Mouse (Mus musculus): ENCODE data around the gene Ggt7.
"Not testable (repeated sequence)": the region's sequence is repeated elsewhere in the genome, so short reads cannot be mapped to it uniquely, and the experiment has no call there.

The Ggt7 gene

GRCm38 (mm10) chr2:155507721-155508470 lies 10.1 kb downstream of the Ggt7 start:
- DNase-seq (ENCODE audit: low read depth, low spot score), result no peak

GRCm38 (mm10) chr2:155505811-155506210 lies 12.2 kb downstream of the Ggt7 start:
- no peak for DNase-seq (ENCODE audit: low read depth, low spot score)

GRCm38 (mm10) chr2:155504440-155505355 lies 13.3 kb downstream of the Ggt7 start:
- no peak for DNase-seq (ENCODE audit: low read depth, low spot score)

- no peak for DNase-seq (ENCODE audit: low read depth, low spot score)
These were observed 15.4 kb downstream of the Ggt7 start for GRCm38 (mm10) chr2:155502596-155502995.

GRCm38 (mm10) chr2:155490998-155491397 lies 27.0 kb downstream of the Ggt7 start:
- no peak for DNase-seq (ENCODE audit: low read depth, low spot score)

GRCm38 (mm10) chr2:155482021-155482420 lies 36.0 kb downstream of the Ggt7 start:
- peak; percentile 60 for DNase-seq (ENCODE audit: low read depth, low spot score)

- DNase-seq (ENCODE audit: low read depth, low spot score), result peak; percentile 72
These were observed 44.4 kb downstream of the Ggt7 start, which contains the start of gene Ncoa6 for GRCm38 (mm10) chr2:155473570-155474088. Gene Ncoa6 (minus strand): TSS chr2:155473894.

- DNase-seq (ENCODE audit: low read depth, low spot score), result no peak
These were observed 45.1 kb downstream of the Ggt7 start for GRCm38 (mm10) chr2:155472671-155473569.

GRCm38 (mm10) chr2:155466861-155467260 lies 51.2 kb downstream of the Ggt7 start:
- no peak for DNase-seq (ENCODE audit: low read depth, low spot score)

- DNase-seq (ENCODE audit: low read depth, low spot score), result no peak
These were observed 64.4 kb downstream of the Ggt7 start for GRCm38 (mm10) chr2:155453591-155453990.

GRCm38 (mm10) chr2:155451256-155451655 lies 66.8 kb downstream of the Ggt7 start:
- DNase-seq (ENCODE audit: low read depth, low spot score), result no peak

- not testable (repeated sequence) for DNase-seq (ENCODE audit: low read depth, low spot score)
These were observed 70.1 kb downstream of the Ggt7 start for GRCm38 (mm10) chr2:155447906-155448305.

GRCm38 (mm10) chr2:155443446-155443845 lies 74.6 kb downstream of the Ggt7 start:
- no peak for DNase-seq (ENCODE audit: low read depth, low spot score)

- DNase-seq (ENCODE audit: low read depth, low spot score), result no peak
These were observed 75.1 kb downstream of the Ggt7 start for GRCm38 (mm10) chr2:155442916-155443315.

All from retina, adult 2 months (tissue).